Mouse (Mus musculus): ENCODE measurements around the gene Tgm1. TPM values are rescaled to one million over a fixed set of nuclear protein-coding genes. Genes with fewer than 3 reads are reported as not detected.

Tgm1 gene
- polyA plus RNA-seq, 1 experiment from 2014 or later, result 1.1 TPM

DNA sequence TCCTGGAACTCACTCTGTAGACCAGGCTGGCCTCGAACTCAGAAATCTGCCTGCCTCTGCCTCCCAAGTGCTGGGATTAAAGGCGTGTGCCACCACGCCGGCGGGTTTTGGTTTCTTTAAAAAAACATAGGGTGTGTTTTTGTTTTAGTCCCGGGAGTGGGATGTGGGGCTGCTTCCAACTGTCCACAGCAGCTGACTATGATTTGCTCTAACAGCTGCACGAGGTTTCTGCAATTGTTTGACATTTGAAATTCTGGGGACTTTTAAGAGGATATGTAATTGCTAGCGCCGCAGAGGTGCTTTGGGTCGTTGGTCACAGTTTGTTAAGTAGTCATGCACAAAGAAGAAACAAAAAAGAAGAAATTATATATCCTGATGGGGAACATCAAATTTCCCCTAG lies 24.3 kb downstream of the Tgm1 start:
- 73% methylated on average over 10 of the region's 10 CpGs for WGBS
- ATAC-seq (replicated peaks; ENCODE audit: insufficient number of reproducible peaks, low FRiP score, low TSS enrichment, low read depth), result no peak
- H3K27ac ChIP-seq (replicated peaks; ENCODE audit: low read depth, low read length), result no peak overlapping the region

GRCm38 (mm10) chr14:55682118-55682493 lies 31.6 kb downstream of the Tgm1 start:
- H3K9me3 ChIP-seq (replicated peaks; ENCODE audit: control insufficient read depth, low read length), result no peaks in the 10 kb centered on the region
- H3K4me3 ChIP-seq (ENCODE audit: low read depth, low read length), result peak overlapping the region; percentile 73
- H3K27ac ChIP-seq (replicated peaks; ENCODE audit: low read depth, low read length), result no peak overlapping the region
- H3K4me1 ChIP-seq (ENCODE audit: control insufficient read depth, insufficient read depth, low read length), result no peaks in the 10 kb centered on the region
- peak overlapping the region; percentile 22 for H3K4me2 ChIP-seq (ENCODE audit: low read depth, low read length)
- no peaks in the 10 kb centered on the region for H3K27me3 ChIP-seq (ENCODE audit: control insufficient read depth, insufficient read depth, low read length)
- DNase-seq (ENCODE audit: low spot score), result no peak
- no peak overlapping the region; the same call in 1 of the 2 replicates for H3K9ac ChIP-seq (replicated peaks; ENCODE audit: low read length)
- ATAC-seq (replicated peaks; ENCODE audit: insufficient number of reproducible peaks, low FRiP score, low TSS enrichment, low read depth), result peak; percentile 49
- WGBS, result 19% methylated on average over 3 of the region's 3 CpGs
- H3K36me3 ChIP-seq (replicated peaks; ENCODE audit: control insufficient read depth, insufficient read depth, low read depth, low read length), result peaks cover 12% of the 10 kb centered on the region

More for the DNA sequence above, 24.3 kb downstream of the Tgm1 start:
- no peaks in the 10 kb centered on the region for H3K4me1 ChIP-seq (ENCODE audit: control insufficient read depth, insufficient read depth, low read length)
- no peak overlapping the region for H3K4me3 ChIP-seq (ENCODE audit: low read depth, low read length)
- no peaks in the 10 kb centered on the region for H3K27me3 ChIP-seq (ENCODE audit: control insufficient read depth, insufficient read depth, low read length)
- no peak for DNase-seq (ENCODE audit: low spot score)
- no peaks in the 10 kb centered on the region for H3K9me3 ChIP-seq (replicated peaks; ENCODE audit: control insufficient read depth, low read length)
- H3K9ac ChIP-seq (replicated peaks; ENCODE audit: low read length), result no peak overlapping the region
- H3K36me3 ChIP-seq (replicated peaks; ENCODE audit: control insufficient read depth, insufficient read depth, low read depth, low read length), result no peaks in the 10 kb centered on the region
- H3K4me2 ChIP-seq (ENCODE audit: low read depth, low read length), result no peak overlapping the region

DNA sequence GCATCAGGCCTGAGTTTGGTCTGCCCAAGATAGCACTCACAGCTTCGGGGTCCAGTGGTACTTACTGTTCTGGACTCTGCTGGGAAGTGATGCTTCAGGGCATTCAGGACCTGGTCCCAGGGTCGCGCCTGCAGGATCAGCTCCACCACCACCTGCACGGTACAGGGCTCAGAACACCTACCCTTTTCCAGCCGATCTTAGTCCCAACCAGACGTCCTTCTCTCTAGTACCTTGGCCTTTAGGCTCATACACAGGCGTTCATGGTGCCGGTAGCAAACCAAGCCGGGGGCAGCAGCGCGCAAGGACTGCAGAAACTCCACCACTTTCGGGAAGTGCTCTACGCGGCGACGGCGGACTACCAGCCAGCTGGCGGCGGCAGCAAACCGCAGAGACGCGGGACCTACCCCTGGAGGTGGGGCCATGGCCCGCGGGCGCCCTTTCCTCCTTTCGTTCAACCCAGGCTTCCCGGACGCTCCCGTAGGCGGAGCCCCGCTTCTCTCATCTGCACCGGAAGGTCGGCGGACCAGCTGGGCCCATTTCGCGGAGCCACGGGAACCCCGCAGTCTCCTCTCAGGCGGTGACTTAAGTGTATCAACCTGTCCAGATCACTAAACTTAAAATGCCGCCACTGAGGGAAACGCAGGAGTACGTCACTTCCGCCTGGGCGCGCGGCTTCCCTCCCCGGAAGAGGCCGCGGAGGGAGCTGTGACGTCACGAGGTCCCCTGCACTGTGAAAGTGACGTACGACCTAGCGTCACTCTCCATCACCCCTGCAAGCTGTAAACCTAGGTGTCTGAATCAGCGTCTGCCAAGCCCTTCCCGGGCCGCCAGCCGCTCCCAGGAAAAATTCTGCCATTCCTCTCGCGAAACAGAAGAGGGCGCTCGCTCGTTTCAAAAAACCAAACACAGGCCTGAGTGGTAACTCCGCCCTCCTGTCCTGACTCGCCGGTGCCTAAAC lies 32.3 kb downstream of the Tgm1 start, which contains the start of gene Tinf2:
Tinf2 (minus strand) TSS at position 661 of the 958 bp plus-strand sequence.
- Histone ChIP-seq H3K4me3 (ENCODE audit: low read depth, low read length) (peak within 1 kb of the TSS; percentile 73), H3K36me3 (replicated peaks; ENCODE audit: control insufficient read depth, insufficient read depth, low read depth, low read length) (peaks cover 17% of the 10 kb centered on the region), H3K27me3 (ENCODE audit: control insufficient read depth, insufficient read depth, low read length) (no peaks in the 10 kb centered on the region), H3K9ac (replicated peaks; ENCODE audit: low read length) (peak within 1 kb of the TSS; percentile 79), H3K9me3 (replicated peaks; ENCODE audit: control insufficient read depth, low read length) (no peaks in the 10 kb centered on the region), H3K4me1 (ENCODE audit: control insufficient read depth, insufficient read depth, low read length) (no peaks in the 10 kb centered on the region), H3K4me2 (ENCODE audit: low read depth, low read length) (peak within 1 kb of the TSS; percentile 69), H3K27ac (replicated peaks; ENCODE audit: low read depth, low read length) (peak within 1 kb of the TSS; percentile 63; the same call in 1 of the 2 replicates)
- DNase-seq (ENCODE audit: low spot score), result peak; percentile 97
- WGBS, result under 1% methylated on average over 66 of the region's 66 CpGs
- ATAC-seq (replicated peaks; ENCODE audit: insufficient number of reproducible peaks, low FRiP score, low TSS enrichment, low read depth), result peak; percentile 95

GRCm38 (mm10) chr14:55677615-55678014 lies 36.1 kb downstream of the Tgm1 start:
- WGBS, result 88% methylated on average over 4 of the region's 4 CpGs
- H3K4me3 ChIP-seq (ENCODE audit: low read depth, low read length), result no peak overlapping the region
- H3K27me3 ChIP-seq (ENCODE audit: control insufficient read depth, insufficient read depth, low read length), result no peaks in the 10 kb centered on the region
- no peaks in the 10 kb centered on the region for H3K4me1 ChIP-seq (ENCODE audit: control insufficient read depth, insufficient read depth, low read length)
- DNase-seq (ENCODE audit: low spot score) (no peak), ATAC-seq (replicated peaks; ENCODE audit: insufficient number of reproducible peaks, low FRiP score, low TSS enrichment, low read depth) (no peak)
- H3K36me3 ChIP-seq (replicated peaks; ENCODE audit: control insufficient read depth, insufficient read depth, low read depth, low read length), result peaks cover 17% of the 10 kb centered on the region
- H3K9ac ChIP-seq (replicated peaks; ENCODE audit: low read length), result no peak overlapping the region
- H3K27ac ChIP-seq (replicated peaks; ENCODE audit: low read depth, low read length), result no peak overlapping the region
- no peak overlapping the region for H3K4me2 ChIP-seq (ENCODE audit: low read depth, low read length)
- H3K9me3 ChIP-seq (replicated peaks; ENCODE audit: control insufficient read depth, low read length), result no peaks in the 10 kb centered on the region

GRCm38 (mm10) chr14:55672741-55673060 lies 41.0 kb downstream of the Tgm1 start:
- Histone ChIP-seq H3K4me1 (ENCODE audit: control insufficient read depth, insufficient read depth, low read length) (no peaks in the 10 kb centered on the region), H3K9me3 (replicated peaks; ENCODE audit: control insufficient read depth, low read length) (no peaks in the 10 kb centered on the region), H3K9ac (replicated peaks; ENCODE audit: low read length) (peak overlapping the region; percentile 18), H3K36me3 (replicated peaks; ENCODE audit: control insufficient read depth, insufficient read depth, low read depth, low read length) (peaks cover 5% of the 10 kb centered on the region), H3K27me3 (ENCODE audit: control insufficient read depth, insufficient read depth, low read length) (no peaks in the 10 kb centered on the region), H3K27ac (replicated peaks; ENCODE audit: low read depth, low read length) (no peak overlapping the region; the same call in 1 of the 2 replicates), H3K4me3 (ENCODE audit: low read depth, low read length) (peak overlapping the region; percentile 70), H3K4me2 (ENCODE audit: low read depth, low read length) (peak overlapping the region; percentile 35)
- no peak for ATAC-seq (replicated peaks; ENCODE audit: insufficient number of reproducible peaks, low FRiP score, low TSS enrichment, low read depth)
- 78% methylated on average over 7 of the region's 7 CpGs for WGBS
- no peak for DNase-seq (ENCODE audit: low spot score)

DNA sequence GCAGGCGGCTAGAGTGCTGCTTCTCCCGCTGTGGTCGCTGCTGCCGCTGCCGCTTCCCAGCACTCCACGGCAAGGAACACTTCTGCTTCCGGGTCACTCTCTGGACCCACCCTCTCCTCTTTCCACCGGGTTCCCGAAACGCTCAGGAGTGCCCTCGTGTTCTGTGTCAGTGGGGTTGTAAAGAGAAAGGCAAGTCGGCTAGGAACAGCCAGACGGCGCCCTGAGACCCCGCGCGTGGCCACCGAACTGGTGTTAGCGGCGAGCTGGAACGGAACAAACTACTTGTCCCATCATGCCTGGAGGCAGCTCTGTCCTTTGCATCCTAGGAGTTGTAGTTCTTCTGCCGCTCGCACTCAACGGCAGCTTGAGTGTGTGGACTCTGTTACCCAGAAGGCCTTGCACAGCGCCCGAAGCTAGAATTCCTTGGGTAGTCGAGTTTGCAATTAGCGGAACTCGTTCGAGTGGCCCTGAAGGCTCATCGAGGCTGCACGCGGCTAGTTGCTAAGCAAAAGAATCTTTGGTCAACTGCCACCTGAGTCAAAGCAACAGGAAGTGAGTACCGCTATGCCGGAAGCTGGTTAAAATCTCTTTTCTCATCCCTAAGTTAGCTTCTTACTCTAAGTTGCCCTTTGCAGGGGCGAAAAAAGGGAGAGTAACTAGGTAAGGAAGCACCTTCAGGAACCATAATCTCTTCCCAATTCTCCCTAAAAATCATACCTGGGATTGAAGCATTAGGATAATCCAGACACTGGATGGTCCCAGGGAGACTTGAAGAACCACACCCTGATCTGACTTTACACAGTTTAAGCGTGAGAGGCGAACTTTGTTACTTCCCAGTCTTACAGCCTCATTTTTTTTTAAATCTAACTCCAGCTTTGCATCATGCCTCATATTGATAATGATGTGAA lies 41.6 kb downstream of the Tgm1 start, which contains the start of the genes Gmpr2 and Nedd8:
Gmpr2 (plus strand) TSS at position 109 of the 908 bp plus-strand sequence.
Nedd8 (minus strand) TSS at position 292 of the 908 bp plus-strand sequence.
- peak within 1 kb of the TSS; percentile 70 for H3K4me3 ChIP-seq (ENCODE audit: low read depth, low read length)
- no peaks in the 10 kb centered on the region for H3K27me3 ChIP-seq (ENCODE audit: control insufficient read depth, insufficient read depth, low read length)
- peak within 1 kb of the TSS; percentile 74 for H3K4me2 ChIP-seq (ENCODE audit: low read depth, low read length)
- peaks cover 5% of the 10 kb centered on the region for H3K36me3 ChIP-seq (replicated peaks; ENCODE audit: control insufficient read depth, insufficient read depth, low read depth, low read length)
- DNase-seq (ENCODE audit: low spot score) (peak; percentile 96), ATAC-seq (replicated peaks; ENCODE audit: insufficient number of reproducible peaks, low FRiP score, low TSS enrichment, low read depth) (peak; percentile 97)
- peak within 1 kb of the TSS; percentile 70 for H3K27ac ChIP-seq (replicated peaks; ENCODE audit: low read depth, low read length)
- under 1% methylated on average over 38 of the region's 38 CpGs for WGBS
- no peaks in the 10 kb centered on the region for H3K9me3 ChIP-seq (replicated peaks; ENCODE audit: control insufficient read depth, low read length)
- peak within 1 kb of the TSS; percentile 78 for H3K9ac ChIP-seq (replicated peaks; ENCODE audit: low read length)
- no peaks in the 10 kb centered on the region for H3K4me1 ChIP-seq (ENCODE audit: control insufficient read depth, insufficient read depth, low read length)

- Histone ChIP-seq H3K4me2 (ENCODE audit: low read depth, low read length) (peak overlapping the region; percentile 74), H3K9me3 (replicated peaks; ENCODE audit: control insufficient read depth, low read length) (no peaks in the 10 kb centered on the region), H3K36me3 (replicated peaks; ENCODE audit: control insufficient read depth, insufficient read depth, low read depth, low read length) (peaks cover under 1% of the 10 kb centered on the region), H3K27ac (replicated peaks; ENCODE audit: low read depth, low read length) (peak overlapping the region; percentile 70), H3K27me3 (ENCODE audit: control insufficient read depth, insufficient read depth, low read length) (no peaks in the 10 kb centered on the region), H3K4me3 (ENCODE audit: low read depth, low read length) (peak overlapping the region; percentile 70), H3K4me1 (ENCODE audit: control insufficient read depth, insufficient read depth, low read length) (no peaks in the 10 kb centered on the region), H3K9ac (replicated peaks; ENCODE audit: low read length) (peak overlapping the region; percentile 78)
- WGBS, result 0% methylated on average over 12 of the region's 12 CpGs
- ATAC-seq (replicated peaks; ENCODE audit: insufficient number of reproducible peaks, low FRiP score, low TSS enrichment, low read depth) (peak; percentile 49; the same call in 1 of the 2 replicates), DNase-seq (ENCODE audit: low spot score) (peak; percentile 62)
These were observed 42.3 kb downstream of the Tgm1 start for GRCm38 (mm10) chr14:55671486-55671832.

Measured in embryonic facial prominence, embryonic 11.5 days (tissue).